Mouse (Mus musculus): ENCODE data around the gene Vapb.

Gene Vapb

DNA sequence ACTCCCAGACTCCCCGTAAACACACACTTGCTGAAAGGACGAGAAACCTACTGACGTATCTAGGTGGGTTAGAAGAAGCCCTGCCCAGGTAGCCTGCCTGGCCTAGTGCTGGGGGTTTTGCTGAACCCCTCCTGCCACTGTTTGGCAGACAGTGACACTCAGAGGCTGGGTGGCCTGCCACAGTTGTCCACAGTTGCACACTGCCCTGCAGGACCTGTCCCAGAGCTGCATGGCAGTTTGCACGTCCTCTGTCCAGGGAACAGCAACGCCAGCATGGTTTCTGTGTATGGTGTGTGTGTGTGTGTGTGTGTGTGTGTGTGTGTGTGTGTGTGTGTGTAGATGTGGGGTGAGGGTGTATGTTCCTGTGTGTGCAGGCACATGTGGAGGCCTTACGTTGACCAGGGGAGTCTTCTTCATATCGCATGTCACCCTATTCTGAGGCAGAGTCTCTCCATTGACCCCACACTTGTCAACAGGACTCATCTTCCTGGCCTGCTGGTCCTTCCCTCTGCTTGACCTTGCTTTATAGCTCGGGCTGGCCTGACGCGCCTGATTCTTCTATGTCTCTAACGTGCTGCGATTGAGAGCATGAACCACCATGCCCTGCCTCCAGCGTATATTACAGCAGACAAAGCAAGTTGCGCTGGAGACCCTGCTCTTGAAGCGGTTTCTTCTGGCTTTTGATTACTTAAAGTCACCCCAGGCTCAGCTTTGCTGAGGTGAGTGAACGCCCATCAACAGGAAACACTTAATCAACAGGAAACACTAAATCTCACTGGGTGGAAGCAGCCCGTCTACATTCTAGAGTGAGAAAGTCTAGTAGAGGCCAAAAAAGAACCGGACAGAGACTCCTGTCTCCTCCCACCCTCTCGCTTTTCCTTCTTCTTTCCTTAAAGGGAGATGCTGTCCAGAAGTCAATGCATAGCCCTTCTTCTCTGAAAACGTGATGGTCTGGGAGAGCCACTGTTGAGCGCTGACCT lies 57.5 kb downstream of the Vapb start:
- DNase-seq = no peak

DNA sequence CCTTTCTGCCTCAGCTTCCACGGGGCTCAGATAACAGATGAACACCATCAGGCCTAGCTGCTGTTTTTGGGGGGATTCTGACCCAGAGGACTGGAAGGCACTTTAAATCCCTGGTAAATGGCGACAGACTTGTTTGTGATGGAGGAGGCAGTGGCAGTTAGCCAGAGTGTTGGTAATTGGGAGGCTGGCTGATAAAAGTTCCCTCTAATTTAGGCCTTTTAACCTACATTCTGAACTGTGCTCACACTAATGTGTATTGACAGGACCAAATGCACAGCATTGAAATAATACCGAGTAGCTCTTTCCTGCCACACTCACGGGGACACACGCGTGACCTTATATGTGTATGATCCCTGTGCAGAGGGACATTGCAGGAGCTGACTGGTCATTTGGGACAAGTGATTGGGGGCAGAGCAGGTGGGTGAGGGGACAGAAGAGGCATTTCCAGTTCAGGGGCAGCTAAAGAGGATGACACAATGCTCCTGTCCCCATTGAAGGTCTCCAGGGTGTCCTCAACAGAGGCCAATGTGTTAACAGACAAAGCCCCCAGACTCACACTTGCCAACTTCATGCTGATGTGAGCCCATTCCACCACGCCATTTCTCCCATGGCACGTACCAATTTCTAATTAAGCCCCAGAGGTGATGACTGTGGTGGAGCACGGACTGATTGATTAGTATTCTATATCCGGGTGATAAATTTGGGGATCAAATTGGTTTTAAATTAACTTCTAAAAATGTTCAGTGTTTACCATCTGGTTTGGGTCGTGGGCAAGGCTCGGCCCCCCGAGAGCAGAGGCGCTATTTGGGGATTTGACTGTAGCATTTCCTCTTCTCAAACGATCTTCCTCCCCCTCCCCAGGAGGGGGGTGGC lies 58.7 kb downstream of the Vapb start:
- DNase-seq = no peak

DNA sequence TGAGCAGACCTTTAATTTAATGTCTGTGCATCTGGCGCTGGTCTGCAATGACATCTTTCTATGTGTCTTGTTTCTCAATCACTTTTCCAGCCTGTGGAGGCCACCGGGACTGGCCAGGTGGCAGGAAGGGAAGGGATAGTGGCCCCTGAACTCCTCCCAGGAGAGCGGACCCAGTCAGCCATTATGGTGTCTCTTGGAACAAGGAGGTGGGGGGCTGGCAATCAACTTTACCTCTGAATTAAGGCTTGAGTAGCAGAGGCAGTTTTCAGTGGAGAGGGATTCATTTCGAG lies 59.3 kb downstream of the Vapb start:
- DNase-seq = no peak

GRCm38 (mm10) chr2:173799513-173799912 lies 62.2 kb downstream of the Vapb start:
- no peak for DNase-seq

GRCm38 (mm10) chr2:173800566-173800965 lies 63.3 kb downstream of the Vapb start:
- no peak for DNase-seq

- DNase-seq = no peak
Measured at GRCm38 (mm10) chr2:173801405-173801876, 64.1 kb downstream of the Vapb start.

DNA sequence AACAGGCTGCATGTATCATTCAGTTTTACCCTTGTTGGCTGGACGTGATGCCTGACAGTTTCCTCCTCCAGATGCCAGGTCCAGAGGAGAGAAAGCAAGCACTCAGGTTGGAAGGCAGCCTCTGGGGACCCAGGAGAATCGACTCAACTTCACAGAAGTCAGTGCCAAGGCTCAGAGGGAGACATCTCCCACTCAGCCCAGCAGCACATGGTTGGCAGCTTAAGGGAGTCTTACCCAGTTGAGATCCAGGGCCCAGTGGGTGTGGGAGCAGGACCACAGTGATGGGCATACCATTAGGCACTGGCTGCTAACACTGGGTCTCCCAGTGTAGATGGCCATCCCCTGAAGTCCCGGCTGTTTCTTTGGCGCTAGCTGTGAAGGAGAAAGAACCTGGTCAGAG lies 64.9 kb downstream of the Vapb start:
- no peak for DNase-seq

GRCm38 (mm10) chr2:173802956-173803355 lies 65.6 kb downstream of the Vapb start:
- DNase-seq = no peak

- no peak for DNase-seq
Measured at GRCm38 (mm10) chr2:173803827-173804226, 66.5 kb downstream of the Vapb start.

- DNase-seq = no peak
Measured at GRCm38 (mm10) chr2:173806621-173807020, 69.3 kb downstream of the Vapb start.

DNA sequence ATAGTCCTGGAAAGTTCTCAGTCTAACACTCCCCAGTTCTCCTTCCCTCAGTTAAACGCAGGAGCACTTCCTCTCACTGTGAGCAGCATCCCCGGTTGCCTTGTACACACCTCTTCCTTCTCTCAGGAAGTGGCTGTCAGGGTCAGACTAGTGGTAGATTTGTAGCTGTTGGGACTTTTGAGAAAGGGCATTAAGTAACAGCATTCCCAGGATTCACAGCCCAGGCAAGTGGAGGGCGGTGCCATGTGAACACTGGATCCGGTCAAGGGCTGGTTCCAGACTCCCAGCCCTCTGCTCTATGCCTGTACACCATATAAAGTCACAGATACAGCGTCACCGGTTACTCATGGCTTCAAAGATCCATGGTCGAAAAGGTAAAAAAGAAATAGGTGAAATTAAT lies 71.6 kb downstream of the Vapb start:
- DNase-seq = no peak

GRCm38 (mm10) chr2:173810036-173810850 lies 72.9 kb downstream of the Vapb start:
- no peak for DNase-seq

GRCm38 (mm10) chr2:173810851-173811130 lies 73.5 kb downstream of the Vapb start:
- DNase-seq = no peak

DNA sequence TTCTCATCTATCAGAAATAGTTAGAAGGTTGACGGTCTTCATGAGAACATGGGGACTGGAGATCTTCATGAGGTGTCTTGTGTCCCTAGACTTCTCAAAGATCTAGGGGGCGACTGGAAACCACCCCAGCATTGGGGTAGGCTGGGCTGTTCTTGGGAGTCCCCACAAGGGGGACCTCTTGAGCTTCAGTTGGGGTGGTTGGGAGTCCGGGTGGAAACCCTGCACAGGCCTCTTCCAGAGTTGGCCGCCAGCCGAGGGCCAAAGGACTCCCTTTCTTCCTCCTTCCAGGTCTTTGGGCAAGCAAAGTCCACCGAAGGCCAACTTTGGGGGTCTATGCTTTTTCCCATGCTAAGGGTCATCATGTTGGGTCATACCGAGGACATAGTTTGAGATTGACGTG lies 74.5 kb downstream of the Vapb start:
- no peak for DNase-seq

GRCm38 (mm10) chr2:173813071-173813470 lies 75.8 kb downstream of the Vapb start:
- DNase-seq = no peak

- DNase-seq = no peak
Measured at GRCm38 (mm10) chr2:173826287-173826686, 89.0 kb downstream of the Vapb start.

GRCm38 (mm10) chr2:173827228-173827627 lies 89.9 kb downstream of the Vapb start:
- DNase-seq = no peak

GRCm38 (mm10) chr2:173828134-173828533 lies 90.8 kb downstream of the Vapb start:
- no peak for DNase-seq

DNA sequence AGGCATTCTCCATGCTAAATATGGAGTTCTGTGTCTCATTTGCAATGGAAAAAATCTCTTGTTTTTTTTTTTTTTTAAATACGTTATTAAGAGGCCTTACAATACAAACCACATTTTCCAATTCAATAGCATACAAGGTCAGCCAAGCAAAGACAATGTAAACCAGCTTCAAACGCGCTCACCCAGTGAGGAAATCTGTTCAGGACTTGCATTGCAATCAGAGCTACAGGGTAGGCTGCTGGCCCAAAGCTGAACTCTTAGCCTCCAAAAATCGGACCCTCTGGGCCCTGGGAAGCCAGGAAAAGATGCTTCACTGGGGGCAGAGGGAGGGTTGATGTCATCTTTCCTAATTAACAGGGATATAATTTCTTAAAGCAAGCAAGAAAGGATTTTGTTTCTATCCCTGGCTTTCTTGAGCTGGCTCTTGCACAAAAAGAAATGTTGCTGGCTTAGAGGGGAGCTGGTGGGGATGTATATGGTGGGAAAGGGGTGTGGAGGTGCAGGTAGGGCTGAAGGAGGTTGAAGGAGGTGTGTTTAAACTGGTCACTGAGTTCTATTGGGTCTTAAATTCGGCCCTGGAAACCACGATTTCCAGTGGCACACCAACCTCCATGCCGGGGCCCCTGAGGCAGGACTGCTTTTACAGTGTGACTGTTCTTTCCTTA lies 95.6 kb downstream of the Vapb start:
- no peak for DNase-seq
